Mouse (Mus musculus): ENCODE measurements around the gene Poldip3.
A peak's percentile ranks its signal among the peaks of the same experiment; 100 is the strongest.
"Not testable (repeated sequence)": the region's sequence is repeated elsewhere in the genome, so short reads cannot be mapped to it uniquely, and the experiment has no call there.

Gene Poldip3

GRCm38 (mm10) chr15:83127037-83127436 is 22.1 kb downstream of the Poldip3 start:
- DNase-seq (ENCODE audit: low read depth): not testable (repeated sequence)

GRCm38 (mm10) chr15:83126582-83126981 is 22.6 kb downstream of the Poldip3 start:
- no peak for DNase-seq (ENCODE audit: low read depth)

GRCm38 (mm10) chr15:83124625-83125024 is 24.6 kb downstream of the Poldip3 start:
- DNase-seq (ENCODE audit: low read depth): no peak

DNA sequence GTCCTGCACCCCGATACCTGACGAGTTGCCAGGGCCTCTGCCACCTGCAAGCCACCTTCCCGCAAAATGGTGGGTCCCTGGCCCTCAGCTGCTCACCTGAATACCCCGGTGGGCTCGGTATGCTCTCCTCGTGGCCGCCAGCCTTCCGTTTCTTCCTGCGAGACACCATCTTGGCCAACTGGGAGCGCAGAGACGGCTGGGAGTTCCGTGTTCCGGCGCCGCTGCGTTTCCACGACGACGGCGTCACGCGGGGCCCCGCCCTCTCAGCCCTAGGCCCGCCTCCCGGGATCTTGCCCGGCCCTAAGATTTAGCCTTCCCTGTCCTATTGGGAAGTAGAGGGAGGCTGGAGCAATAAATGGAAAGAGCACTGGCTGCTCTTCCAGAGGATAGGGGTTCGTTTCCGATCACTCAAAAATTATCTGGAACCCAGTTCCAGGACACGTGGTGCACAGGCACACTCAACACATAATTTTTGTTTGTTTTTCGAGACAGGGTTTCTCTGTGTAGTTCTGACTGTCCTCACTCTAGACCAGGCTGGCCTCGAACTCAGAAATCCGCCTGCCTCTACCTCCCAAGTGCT is 26.5 kb downstream of the Poldip3 start, which contains the start of gene Rrp7a:
Gene Rrp7a (minus strand): TSS at position 236 of the 580 bp plus-strand sequence.
- DNase-seq (ENCODE audit: low read depth): peak; percentile 88

GRCm38 (mm10) chr15:83121709-83122565 is 27.2 kb downstream of the Poldip3 start:
- peak; percentile 84 for DNase-seq (ENCODE audit: low read depth)

DNA sequence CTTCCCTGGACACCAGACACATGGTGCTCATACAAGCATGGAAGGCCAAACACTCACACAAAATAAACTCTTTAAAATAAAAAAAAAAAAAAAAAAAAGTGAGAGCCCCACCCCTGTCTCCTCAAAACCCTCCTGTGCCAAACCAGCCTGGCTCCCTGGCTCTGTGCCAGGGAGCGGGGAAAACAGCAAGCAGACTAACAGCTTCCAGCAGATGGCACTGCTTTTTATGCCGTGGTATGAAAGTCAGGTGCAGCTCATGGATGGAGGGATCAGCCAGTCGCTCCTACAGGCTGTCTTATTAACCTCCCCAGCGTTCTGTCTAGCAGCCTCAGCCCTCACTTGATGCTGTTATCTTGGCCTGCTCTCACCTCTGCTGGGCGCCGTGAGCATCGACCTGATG is 30.8 kb downstream of the Poldip3 start:
- peak; percentile 37 for DNase-seq (ENCODE audit: low read depth)

GRCm38 (mm10) chr15:83115071-83115470 is 34.1 kb downstream of the Poldip3 start:
- no peak for DNase-seq (ENCODE audit: low read depth)

DNA sequence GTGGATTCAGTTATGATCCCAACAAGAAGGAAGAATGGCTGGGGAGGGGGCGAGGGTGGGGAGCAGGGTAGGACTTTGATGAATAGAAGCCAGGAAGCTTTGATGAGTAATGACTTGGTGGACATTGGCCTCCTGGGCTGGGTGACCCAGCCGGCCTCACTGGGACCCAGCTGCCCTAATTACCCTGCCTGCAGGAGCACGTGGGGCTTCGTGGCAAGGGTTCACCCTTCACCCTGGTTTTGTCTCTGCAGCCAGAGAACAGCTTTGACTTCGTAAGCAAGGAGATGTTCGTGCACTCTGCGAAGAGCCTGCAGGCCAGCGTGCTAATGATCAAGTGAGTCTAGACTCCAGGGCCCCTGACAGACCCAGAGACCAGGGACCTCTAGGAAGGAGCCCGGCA is 35.1 kb downstream of the Poldip3 start:
- DNase-seq (ENCODE audit: low read depth): no peak

DNA sequence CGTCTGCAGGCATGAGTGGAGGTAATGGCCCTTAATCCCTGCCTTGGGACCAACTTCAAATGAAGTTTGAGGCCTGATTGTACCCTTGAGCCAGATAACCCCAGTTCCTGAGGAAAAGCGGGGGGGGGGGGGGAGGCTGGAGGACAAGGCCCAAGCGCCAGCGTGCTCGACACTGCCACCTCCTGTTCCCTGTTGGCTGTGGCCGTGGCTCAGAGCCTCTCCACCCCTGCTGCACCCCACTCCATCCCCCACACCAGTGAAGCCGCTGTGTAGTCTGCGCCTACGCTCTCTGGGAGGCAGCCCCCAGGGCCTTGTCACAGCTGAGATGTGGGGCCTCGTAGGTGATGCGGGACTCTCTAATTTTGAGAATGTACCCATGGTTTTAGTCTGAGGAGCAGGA is 36.3 kb downstream of the Poldip3 start:
- peak; percentile 55 for DNase-seq (ENCODE audit: low read depth)

DNA sequence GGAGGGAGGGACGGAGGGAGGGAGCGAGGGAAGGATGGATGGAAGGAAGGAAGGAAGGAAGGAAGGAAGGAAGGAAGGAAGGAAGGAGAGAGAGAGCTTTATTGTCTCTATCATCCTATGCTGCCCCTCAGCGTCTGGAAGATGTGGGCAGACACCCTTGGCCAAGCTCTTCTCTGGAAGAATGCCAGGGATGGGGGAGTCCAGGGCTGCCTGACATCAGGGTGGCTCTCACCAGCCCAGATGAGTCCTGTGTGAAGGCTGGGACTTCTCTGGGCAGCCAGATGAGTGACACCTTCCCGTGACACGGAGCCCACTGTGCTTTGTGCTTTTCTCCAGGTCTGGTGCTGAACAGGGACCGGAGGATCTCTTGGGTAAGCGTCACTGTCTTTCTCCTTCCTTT is 37.3 kb downstream of the Poldip3 start:
- DNase-seq (ENCODE audit: low read depth): no peak

GRCm38 (mm10) chr15:83111290-83111689 is 37.9 kb downstream of the Poldip3 start:
- DNase-seq (ENCODE audit: low read depth): no peak

DNA sequence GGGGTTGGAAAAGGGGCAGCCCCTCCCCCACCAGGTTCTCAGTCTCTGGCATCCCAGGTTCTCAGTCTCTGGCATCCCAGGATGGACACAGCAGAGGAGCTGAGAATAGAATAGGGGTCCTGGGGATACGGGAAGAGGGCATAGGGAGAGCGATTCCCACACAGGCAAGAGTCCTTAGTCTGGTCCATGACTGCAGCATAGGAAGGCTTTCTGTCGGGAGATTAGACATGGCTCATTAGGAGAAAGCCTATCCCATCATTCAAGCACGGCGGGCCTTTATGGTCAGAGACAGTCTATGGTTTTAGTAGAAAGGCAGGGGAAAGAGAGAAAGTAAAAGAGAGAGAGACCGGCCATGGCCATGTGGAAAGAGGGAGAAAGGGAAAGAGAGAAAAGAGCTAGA is 41.4 kb downstream of the Poldip3 start:
- DNase-seq (ENCODE audit: low read depth): no peak

- DNase-seq (ENCODE audit: low read depth): no peak
Measured at GRCm38 (mm10) chr15:83106426-83106825, 42.8 kb downstream of the Poldip3 start.

- no peak for DNase-seq (ENCODE audit: low read depth)
Measured at GRCm38 (mm10) chr15:83103111-83103510, 46.1 kb downstream of the Poldip3 start.

GRCm38 (mm10) chr15:83100332-83100662 is 48.9 kb downstream of the Poldip3 start:
- no peak for DNase-seq (ENCODE audit: low read depth)

GRCm38 (mm10) chr15:83099533-83100331 is 49.5 kb downstream of the Poldip3 start:
- DNase-seq (ENCODE audit: low read depth): peak; percentile 97

DNA sequence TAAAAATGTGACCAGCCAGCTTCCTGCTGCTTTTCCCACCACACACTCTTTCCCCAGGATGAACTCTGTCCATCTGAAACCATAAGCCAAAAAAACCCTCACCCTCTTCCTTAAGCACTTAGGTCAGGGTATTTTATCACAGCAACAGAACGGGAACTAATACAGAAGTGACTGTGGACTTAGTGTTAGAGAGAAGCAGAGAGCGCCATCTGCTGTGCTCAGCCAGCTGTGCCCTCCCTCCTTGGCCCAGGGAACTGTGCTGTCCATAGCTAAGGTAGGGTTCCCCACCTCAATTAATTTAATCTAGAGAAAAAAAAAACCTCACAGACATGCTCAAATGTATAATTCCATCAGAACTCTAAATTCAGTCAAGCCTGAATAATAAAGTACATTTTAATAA is 53.2 kb downstream of the Poldip3 start:
- DNase-seq (ENCODE audit: low read depth): peak; percentile 60

- DNase-seq (ENCODE audit: low read depth): no peak
Measured at GRCm38 (mm10) chr15:83093687-83094086, 55.5 kb downstream of the Poldip3 start.

DNA sequence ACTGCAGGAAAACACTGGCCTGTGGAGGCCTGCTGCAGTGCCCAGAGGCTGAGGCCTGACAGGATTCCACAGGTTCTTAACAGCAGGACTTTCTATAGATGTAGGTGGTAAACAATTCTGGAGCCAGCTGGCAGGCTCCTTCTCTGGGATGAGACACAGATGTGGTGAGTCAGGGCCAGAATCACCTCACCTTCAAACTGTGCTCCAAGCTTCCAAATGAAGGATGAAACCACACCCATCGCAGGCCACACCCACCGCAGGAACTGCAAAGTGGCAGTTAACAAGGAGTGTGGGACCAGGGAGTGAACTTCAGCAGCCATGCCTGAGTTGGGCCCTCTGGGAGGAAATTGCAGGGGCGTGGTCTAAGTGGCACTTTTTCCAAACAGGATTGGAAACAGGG is 58.3 kb downstream of the Poldip3 start:
- DNase-seq (ENCODE audit: low read depth): no peak

GRCm38 (mm10) chr15:83089429-83089605 is 59.9 kb downstream of the Poldip3 start, which contains the start of gene Serhl:
TSS of gene Serhl (plus strand) at chr15:83089506.
- DNase-seq (ENCODE audit: low read depth): no peak

DNA sequence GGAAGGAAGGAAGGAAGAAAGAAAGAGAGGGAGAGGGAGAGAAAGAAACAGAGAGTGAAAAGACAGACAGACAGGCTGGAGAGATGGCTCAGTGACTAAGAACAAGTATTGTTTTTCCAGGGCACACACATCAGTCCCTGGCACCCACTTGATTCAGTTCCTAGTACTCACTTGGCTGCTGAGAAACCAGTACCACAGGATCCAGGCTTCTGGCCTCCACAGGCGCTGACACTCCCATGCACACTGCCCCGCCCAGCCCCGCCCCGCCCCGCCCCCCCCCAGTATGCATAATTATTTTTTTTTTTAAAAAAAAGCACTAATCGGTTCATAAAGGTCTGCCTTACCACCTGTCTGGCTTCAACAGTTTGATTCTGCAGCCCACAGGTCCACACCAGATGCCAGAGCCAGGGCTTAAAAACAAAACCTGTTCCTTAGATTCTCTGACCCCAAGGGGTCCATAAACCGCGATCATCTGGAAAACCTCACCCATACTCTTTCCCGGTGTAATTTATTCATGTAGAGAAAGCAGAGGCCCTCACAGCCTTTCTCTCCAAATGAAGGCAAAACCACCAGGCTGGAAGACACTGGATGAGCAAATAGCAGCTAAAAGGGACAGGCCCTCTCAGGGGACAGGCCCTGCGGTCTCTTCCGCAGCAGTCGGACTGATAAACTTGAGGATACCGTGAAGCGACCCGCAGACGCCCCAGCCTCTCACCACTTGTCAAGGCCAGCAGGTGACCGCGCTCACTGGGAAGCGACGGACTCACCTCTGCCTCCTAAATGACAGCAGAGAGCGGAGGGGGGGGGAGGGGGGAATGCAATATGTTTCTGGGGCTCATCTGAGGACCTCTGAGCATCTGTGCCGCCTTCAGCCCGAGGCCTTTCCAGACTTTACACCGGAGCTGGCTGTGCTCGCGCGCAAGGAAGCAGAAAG is 60.4 kb downstream of the Poldip3 start:
- no peak for DNase-seq (ENCODE audit: low read depth)
